Mouse (Mus musculus) stomach, adult 2 months (tissue): ENCODE results near the gene Ugt1a10. TPM values are rescaled to one million over a fixed set of nuclear protein-coding genes. Genes with fewer than 3 reads are reported as not detected.

Source experiments
- polyA plus RNA-seq: library from polyadenylated mRNA; depleted of rRNA; stranded (reverse); fragments of >200 nt; gene quantifications from 2 replicates; pipeline ENCODE4 v1.2.3, GENCODE M21; 2012; rRNA removed

Gene Ugt1a10
- not detected in 2 replicates for polyA plus RNA-seq

DNA sequence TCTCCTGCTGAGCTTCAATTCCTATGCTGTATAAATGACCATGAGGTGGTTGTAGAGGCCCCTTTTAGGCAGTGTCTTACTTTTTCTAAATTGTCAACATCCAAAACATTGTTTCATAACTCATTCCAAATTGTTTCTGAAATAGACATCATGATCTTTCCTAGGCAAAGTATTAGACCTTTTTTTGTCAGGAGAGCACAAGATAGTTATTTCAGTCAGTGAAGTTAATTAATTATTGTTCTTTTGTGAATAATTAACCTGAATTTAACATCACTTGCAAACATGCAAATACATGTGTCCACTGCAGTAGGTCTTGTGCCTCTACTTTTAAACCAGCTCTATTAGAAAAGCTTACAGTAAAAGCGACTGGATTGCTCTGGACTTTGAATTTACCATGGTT, at the start of gene Ugt1a10:
Ugt1a10 (plus strand) TSS at position 301 of the 400 bp plus-strand sequence.

DNA sequence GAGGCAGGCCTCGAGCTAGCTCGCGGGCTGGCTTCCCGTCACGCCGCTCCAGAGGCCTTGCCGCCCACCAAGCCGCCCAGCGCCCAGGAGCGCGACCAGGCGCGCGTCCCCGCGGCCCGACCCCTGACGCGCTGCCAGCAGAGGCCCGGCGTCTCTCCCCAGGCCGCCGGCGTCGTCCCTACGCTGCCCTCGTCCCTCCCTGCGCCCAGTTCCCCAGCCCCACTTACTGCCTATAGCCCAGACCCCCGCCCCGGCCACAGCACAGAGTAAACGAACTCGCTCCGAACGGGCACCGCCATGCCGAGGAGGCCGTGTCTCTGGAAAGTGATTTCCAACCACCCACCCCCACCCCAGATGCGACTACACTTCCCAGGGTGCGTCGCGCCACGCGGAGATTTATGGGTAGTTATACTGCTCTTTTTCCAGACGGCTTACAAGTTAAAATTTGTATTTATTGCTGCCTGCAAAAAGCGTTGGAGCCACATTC, 46.9 kb upstream of the Ugt1a10 start, which contains the start of gene Usp40:
Usp40 (minus strand) TSS at position 341 of the 487 bp plus-strand sequence.

DNA sequence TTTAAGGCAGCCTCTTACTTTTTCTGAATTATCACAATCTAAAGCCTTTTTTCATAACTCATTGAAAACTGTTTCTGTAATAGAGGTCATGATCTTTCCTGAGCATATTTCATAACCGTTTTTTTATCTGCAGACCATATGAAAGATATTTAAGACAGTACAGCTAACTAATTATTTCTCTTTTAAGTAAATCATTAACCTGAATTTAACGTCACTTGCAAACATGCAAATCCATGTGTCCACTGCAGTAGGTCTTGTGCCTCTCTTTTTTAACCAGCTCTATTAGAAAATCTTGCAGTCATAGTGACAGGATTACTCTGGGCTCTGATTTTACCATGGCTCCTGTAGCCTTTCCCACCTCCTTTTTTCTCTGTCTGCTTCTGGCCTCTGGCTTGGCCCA, 15.3 kb downstream of the Ugt1a10 start, which contains the start of gene Ugt1a9:
Ugt1a9 (plus strand) TSS at position 306 of the 400 bp plus-strand sequence.

DNA sequence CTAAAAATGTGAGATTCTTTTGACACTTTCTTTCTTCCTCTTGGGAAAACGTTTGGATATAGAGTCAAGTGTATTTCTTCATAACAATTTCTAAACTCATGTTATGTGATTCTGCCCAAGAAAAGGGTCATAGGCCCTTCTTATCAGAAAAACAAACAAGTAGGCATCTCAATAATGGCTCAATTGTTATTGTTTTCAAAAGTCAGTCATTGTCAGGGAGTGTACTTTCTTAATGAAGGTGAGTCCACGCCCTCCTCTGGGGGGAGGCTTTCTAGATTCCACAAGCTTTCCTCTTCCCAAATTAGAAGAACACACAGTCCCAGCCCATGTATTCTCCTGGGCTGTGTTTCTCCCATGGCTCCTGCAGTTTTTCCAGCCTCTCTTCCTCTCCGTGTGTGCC, 32.3 kb downstream of the Ugt1a10 start, which contains the start of gene Ugt1a8:
Ugt1a8 (plus strand) TSS at position 301 of the 400 bp plus-strand sequence.

DNA sequence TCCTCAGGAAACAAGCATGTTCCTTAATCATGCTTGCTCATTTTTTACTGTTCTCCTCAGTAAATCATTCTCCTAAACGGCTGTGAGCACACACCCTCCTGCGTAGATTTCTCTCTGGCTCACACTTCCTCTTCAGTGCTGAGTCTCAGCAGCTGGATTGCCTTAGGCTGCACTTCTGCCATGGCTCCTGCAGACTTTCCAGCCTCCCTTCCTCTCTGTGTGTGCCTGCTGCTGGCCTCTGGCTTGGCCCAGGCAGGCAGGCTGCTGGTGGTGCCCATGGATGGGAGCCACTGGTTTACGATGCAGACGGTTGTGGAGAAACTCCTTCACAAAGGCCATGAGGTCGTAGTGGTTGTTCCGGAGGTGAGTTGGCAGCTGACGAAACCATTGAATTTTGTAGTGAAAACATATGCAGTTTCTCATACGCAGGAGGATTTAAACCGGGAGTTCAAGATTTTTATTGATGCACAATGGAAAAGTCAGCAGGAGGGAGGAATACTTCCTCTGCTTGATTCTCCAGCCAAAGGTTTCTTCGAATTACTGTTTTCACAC, 39.8 kb downstream of the Ugt1a10 start, which contains the start of gene Ugt1a7c:
Ugt1a7c (plus strand) TSS at position 122 of the 552 bp plus-strand sequence.

DNA sequence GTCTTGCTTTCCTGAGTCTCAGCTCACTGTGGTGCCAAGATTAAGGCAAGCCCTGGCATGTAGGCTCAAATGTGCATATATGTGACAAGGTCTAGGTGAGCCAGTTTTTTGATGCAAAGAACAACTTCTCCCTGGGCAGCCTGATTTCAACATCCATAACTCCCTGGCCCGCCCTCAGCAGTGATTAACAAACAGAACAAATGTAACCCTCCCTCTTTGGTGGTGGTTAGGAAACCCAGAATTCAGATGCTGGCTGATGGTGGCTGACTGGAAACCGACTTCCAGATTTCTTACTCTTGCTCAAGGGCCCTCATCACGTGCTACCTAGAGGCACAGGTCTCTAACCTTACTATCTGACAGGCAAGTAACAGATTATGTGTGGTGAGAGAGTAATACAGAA, 47.8 kb downstream of the Ugt1a10 start, which contains the start of gene Ugt1a6b:
Ugt1a6b (plus strand) TSS at position 234 of the 400 bp plus-strand sequence.

DNA sequence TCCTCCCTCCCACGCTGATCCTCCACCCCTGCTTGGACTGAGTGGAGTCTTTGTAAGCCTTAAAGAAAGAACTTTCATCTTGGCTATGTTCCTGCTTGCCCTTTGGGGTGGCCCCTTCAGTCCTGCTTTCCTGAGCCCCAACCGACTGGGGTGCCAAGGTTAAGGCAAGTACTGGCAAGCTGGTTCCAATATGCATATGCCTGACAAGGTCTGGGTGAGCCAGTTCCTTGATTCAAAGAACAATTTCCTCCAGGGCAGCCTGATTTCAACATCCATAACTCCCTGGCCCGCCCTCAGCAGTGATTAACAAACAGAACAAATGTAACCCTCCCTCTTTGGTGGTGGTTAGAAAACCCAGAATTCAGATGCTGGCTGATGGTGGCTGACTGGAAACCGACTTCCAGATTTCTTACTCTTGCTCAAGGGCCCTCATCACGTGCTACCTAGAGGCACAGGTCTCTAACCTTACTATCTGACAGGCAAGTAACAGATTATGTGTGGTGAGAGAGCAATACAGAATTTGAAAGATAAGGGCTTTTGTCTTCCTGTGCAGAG, 79.3 kb downstream of the Ugt1a10 start, which contains the start of gene Ugt1a6a:
Ugt1a6a (plus strand) TSS at position 353 of the 555 bp plus-strand sequence.

DNA sequence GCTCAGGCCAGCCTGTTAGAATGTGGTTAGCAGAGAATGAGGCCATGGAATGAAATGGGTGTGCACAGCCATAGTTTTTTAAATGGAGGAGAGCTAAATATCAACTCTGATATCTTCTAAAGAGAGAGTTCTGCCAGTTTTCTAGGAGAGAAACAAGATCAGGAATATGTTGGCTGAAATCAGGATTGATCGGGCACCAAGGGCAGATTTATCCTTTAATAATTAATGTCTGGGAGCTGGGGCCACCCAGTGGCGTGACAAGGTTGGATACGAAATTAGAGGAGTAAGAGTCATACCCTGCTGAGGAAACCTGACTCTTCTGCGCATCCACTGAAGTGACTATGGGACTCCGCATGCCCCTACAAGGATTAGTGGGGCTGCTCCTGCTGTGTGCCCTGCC, 110.5 kb downstream of the Ugt1a10 start, which contains the start of gene Ugt1a5:
Ugt1a5 (plus strand) TSS at position 302 of the 400 bp plus-strand sequence.

DNA sequence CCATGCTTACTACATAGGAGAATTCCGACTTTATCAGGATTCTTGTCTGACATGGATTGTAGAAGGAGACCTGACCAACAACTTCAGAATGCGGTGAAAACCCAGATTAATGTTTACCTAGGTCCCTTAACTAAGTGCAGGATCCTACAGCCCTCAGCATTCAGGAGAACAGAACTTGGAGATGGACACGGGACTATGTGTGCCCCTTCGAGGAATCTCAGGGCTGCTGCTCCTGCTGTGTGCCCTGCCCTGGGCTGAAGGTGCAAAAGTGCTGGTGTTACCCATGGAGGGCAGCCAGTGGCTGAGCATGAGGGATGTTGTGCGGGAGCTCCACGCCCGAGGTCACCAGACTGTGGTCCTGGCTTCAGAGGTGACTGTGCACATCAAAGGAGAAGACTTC, 145.3 kb downstream of the Ugt1a10 start, which contains the start of gene Ugt1a2:
Ugt1a2 (plus strand) TSS at position 146 of the 400 bp plus-strand sequence.

DNA sequence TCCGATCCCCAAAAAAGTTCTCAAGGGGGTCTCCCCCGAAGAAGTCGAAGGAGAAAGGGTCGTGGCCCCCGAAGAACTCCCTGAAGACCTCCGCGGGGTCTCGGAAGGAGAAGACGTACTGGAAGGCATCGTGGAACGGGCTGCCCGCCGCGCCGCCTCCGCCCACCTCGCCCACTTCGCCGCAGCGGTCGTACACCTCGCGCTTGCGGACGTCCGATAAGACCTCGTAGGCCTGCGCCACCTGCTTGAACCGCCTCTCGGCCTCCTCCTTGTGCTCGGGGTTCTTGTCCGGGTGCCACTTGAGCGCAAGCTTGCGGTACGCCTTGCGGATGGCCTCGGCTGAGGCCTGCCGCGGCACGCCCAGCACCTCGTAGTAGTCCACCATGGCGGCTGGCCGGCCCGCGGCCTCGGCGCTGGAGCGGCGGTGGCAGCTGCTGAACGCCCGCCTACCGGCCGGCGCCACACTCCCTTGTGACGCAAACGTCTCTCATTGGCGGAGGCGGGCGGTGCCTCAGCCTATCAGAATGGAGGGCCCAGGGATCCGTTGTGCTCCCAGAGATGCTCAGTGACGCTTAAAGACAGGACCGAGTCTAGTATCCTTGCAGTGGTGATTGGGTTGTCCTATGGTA, 150.2 kb downstream of the Ugt1a10 start, which contains the start of gene Dnajb3:
Dnajb3 (minus strand) TSS at position 489 of the 629 bp plus-strand sequence.

DNA sequence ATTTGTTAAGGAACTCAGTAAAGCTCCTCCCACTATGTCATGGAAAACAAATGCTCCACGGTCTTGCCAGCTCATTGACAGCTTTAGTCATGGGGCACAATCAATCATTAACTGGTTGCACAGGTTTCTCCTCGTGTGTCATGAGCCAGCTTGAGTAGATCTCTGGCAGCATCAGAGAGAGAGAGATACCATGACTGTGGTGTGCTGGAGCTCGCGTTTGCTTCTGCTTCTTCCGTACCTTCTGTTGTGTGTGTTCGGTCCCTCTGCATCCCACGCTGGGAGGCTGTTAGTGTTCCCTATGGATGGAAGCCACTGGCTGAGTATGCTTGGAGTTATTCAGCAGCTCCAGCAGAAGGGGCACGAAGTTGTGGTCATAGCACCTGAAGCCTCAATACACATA, 156.6 kb downstream of the Ugt1a10 start, which contains the start of gene Ugt1a1:
Ugt1a1 (plus strand) TSS at position 148 of the 400 bp plus-strand sequence.

DNA sequence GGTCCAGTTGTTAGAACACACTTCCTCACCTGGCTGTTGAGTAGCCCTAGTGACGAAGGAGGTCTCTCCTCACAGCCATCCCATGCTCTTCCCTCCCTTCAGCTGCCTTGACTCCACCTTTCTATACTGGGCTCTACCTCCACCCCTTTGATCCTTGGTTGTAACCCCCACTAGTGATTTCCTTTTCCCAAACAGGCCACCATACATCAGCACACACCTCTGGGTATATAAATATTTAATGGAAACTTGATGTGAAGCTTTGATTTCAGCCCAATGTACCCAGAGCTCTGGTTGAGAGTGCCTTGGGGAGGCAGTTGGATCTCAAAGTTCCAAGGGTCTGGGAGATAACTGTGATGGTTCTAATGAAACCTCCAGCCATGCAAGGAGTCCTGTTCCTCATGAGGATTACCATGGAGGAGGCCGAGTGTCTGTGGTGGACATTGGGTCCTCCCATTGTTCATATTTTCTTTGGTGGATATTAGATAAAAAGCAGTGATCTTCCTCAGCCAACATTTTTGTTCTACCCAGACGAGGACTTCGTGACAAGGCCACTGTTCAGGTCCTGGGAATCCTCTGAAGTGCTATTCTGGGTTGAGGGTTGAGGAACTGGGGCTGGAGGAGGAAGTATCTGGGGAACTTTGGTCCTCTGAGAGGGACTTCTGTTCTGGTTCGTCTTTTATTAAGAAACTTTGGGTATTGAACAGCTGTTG, 171.6 kb downstream of the Ugt1a10 start, which contains the start of gene Mroh2a:
Mroh2a (plus strand) TSS at position 317 of the 710 bp plus-strand sequence.

Other genes starting within 250 kb of the Ugt1a10 start
- gene Dgkd, start 202.1 kb upstream of the Ugt1a10 start, polyA plus RNA-seq, result 12.4 and 14.8 TPM in 2 replicates
- gene Usp40, start 46.8 kb upstream of the Ugt1a10 start, polyA plus RNA-seq, result 1.6 and 1.9 TPM in 2 replicates
- 0.09 TPM in 1 of 2 replicates, not detected in the other for gene Ugt1a9, start 15.4 kb downstream of the Ugt1a10 start, polyA plus RNA-seq
- not detected in 2 replicates for gene Ugt1a8, start 32.4 kb downstream of the Ugt1a10 start, polyA plus RNA-seq
- 5.6 and 12.9 TPM in 2 replicates for gene Ugt1a7c, start 39.7 kb downstream of the Ugt1a10 start, polyA plus RNA-seq
- 17.2 and 29.8 TPM in 2 replicates for gene Ugt1a6b, start 47.9 kb downstream of the Ugt1a10 start, polyA plus RNA-seq
- 14.9 and 21.4 TPM in 2 replicates for gene Ugt1a6a, start 79.4 kb downstream of the Ugt1a10 start, polyA plus RNA-seq
- gene Ugt1a5, start 110.6 kb downstream of the Ugt1a10 start, polyA plus RNA-seq, result 0.04 and 0.32 TPM in 2 replicates
- gene Ugt1a2, start 145.2 kb downstream of the Ugt1a10 start, polyA plus RNA-seq, result 0.09 TPM in 1 of 2 replicates, not detected in the other
- gene Dnajb3, start 150.4 kb downstream of the Ugt1a10 start, polyA plus RNA-seq, result 0.15 and 0.60 TPM in 2 replicates
- gene Ugt1a1, start 156.6 kb downstream of the Ugt1a10 start, polyA plus RNA-seq, result 1.1 and 1.6 TPM in 2 replicates
- gene Mroh2a, start 171.6 kb downstream of the Ugt1a10 start, polyA plus RNA-seq, result 0.19 and 0.48 TPM in 2 replicates
- 5.2 and 6.9 TPM in 2 replicates for gene Hjurp, start 222.2 kb downstream of the Ugt1a10 start, polyA plus RNA-seq
- not detected in 2 replicates for gene Trpm8, start 222.3 kb downstream of the Ugt1a10 start, polyA plus RNA-seq